In genomic region chr11:115564064-115564809, GRCm38 (mm10) we compare ENCODE assay signal across 8 mouse cellular contexts. TPM values are rescaled to one million over a fixed set of nuclear protein-coding genes. Genes with fewer than 3 reads are reported as not detected.
DNase-seq lines count a peak whose midpoint lies in the region; ATAC-seq and TF ChIP-seq lines count a peak whose summit lies in the region.

TSS of gene Nup85 (plus strand) at chr11:115564434.

- H3K4me3 ChIP-seq in embryonic facial prominence, embryonic 14.5 days (ENCODE audit: low read depth, low read length), result peak within 1 kb of the TSS; percentile 61
- H3K4me3 ChIP-seq in heart, adult 2 months, result peak within 1 kb of the TSS; percentile 83
- H3K4me3 ChIP-seq in limb, embryonic 13.5 days, result peak within 1 kb of the TSS; percentile 87
- H3K4me3 ChIP-seq in midbrain, embryonic 16.5 days (ENCODE audit: low read depth, low read length), result peak within 1 kb of the TSS; percentile 80

- H3K4me1 ChIP-seq in embryonic facial prominence, embryonic 14.5 days (ENCODE audit: control insufficient read depth, insufficient read depth, low read length), result peaks cover 12% of the 10 kb centered on the region
- H3K4me1 ChIP-seq in heart, adult 2 months (ENCODE audit: control insufficient read depth, insufficient read depth, low read length), result peaks cover 1% of the 10 kb centered on the region; the same call in 1 of the 2 replicates
- peaks cover 14% of the 10 kb centered on the region for H3K4me1 ChIP-seq in limb, embryonic 13.5 days
- H3K4me1 ChIP-seq in midbrain, embryonic 16.5 days (ENCODE audit: control insufficient read depth, insufficient read depth, low read length), result peaks cover 11% of the 10 kb centered on the region

- ATAC-seq in embryonic facial prominence, embryonic 14.5 days (ENCODE audit: low read depth), result peak; percentile 94
- peak; percentile 91 for ATAC-seq in limb, embryonic 13.5 days (ENCODE audit: low FRiP score, low read depth)
- peak; percentile 89 for ATAC-seq in midbrain, embryonic 16.5 days

- H3K9ac ChIP-seq in embryonic facial prominence, embryonic 14.5 days (ENCODE audit: low read depth, low read length), result peak within 1 kb of the TSS; percentile 79
- peak within 1 kb of the TSS; percentile 65 for H3K9ac ChIP-seq in heart, adult 2 months (ENCODE audit: low read depth, low read length)
- H3K9ac ChIP-seq in limb, embryonic 13.5 days, result peak within 1 kb of the TSS; percentile 83
- peak within 1 kb of the TSS; percentile 86 for H3K9ac ChIP-seq in midbrain, embryonic 16.5 days (ENCODE audit: low read depth, low read length)

- no peaks in the 10 kb centered on the region for H3K79me2 ChIP-seq in heart, adult 2 months (replicated peaks; ENCODE audit: control insufficient read depth, insufficient read depth, low read length)

- peak; percentile 98 for DNase-seq in 3T3-L1 (ENCODE audit: low read depth, low spot score)
- peak; percentile 94 to 97 for DNase-seq in adrenal gland, postnatal 4 days (ENCODE audit: low spot score in 2 of 2)
- DNase-seq in embryonic facial prominence, embryonic 14.5 days (ENCODE audit: low spot score), result peak; percentile 98
- peak; percentile 96 for DNase-seq in heart, adult 2 months
- peak; percentile 96 to 97 for DNase-seq in kidney, adult 8-10 months
- peak; percentile 96 to 99 for DNase-seq in spleen, postnatal 10 days (ENCODE audit: low spot score in 2 of 2)

- no peaks in the 10 kb centered on the region for H3K27me3 ChIP-seq in embryonic facial prominence, embryonic 14.5 days (replicated peaks; ENCODE audit: control insufficient read depth, insufficient read depth, low read length)
- H3K27me3 ChIP-seq in heart, adult 2 months (ENCODE audit: control insufficient read depth, insufficient read depth, low read length), result no peaks in the 10 kb centered on the region
- no peaks in the 10 kb centered on the region for H3K27me3 ChIP-seq in limb, embryonic 13.5 days
- no peaks in the 10 kb centered on the region for H3K27me3 ChIP-seq in midbrain, embryonic 16.5 days (ENCODE audit: control insufficient read depth, insufficient read depth, low read depth, low read length)

- intact Hi-C loops in heart, adult 2 months (cut with DNase I), result loop anchor here (2.0 kb wide), 2 partner anchors 27 to 39 kb away; partner anchors contain the start of genes Mrps7 and Sumo2

- TF ChIP-seq CTCF in heart, adult 2 months (IDR thresholded peaks at IDR 0.05), result peak; percentile 7; the same call in 1 of the 2 replicates

- no peaks in the 10 kb centered on the region for H3K9me3 ChIP-seq in embryonic facial prominence, embryonic 14.5 days (ENCODE audit: control insufficient read depth, low read length)
- H3K9me3 ChIP-seq in limb, embryonic 13.5 days, result no peaks in the 10 kb centered on the region
- no peaks in the 10 kb centered on the region for H3K9me3 ChIP-seq in midbrain, embryonic 16.5 days (replicated peaks; ENCODE audit: control insufficient read depth, low read length, poor library complexity, severe bottlenecking)

- peak; percentile 78 for TF ChIP-seq POLR2A in heart, adult 2 months (IDR thresholded peaks at IDR 0.05; ENCODE audit: insufficient read depth, low read depth, low read length)

- WGBS in embryonic facial prominence, embryonic 14.5 days, result 0% methylated on average over 34 of the region's 42 CpGs
- under 1% methylated on average over 42 of the region's 42 CpGs for WGBS in heart, adult 2 months
- WGBS in limb, embryonic 13.5 days, result under 1% methylated on average over 42 of the region's 42 CpGs
- WGBS in midbrain, embryonic 16.5 days, result under 1% methylated on average over 42 of the region's 42 CpGs

- peak within 1 kb of the TSS; percentile 79 for H3K27ac ChIP-seq in embryonic facial prominence, embryonic 14.5 days (replicated peaks; ENCODE audit: low read depth, low read length)
- H3K27ac ChIP-seq in heart, adult 2 months, result peak within 1 kb of the TSS; percentile 99
- peak within 1 kb of the TSS; percentile 78; the same call in 1 of the 2 replicates for H3K27ac ChIP-seq in limb, embryonic 13.5 days
- H3K27ac ChIP-seq in midbrain, embryonic 16.5 days (ENCODE audit: low read length), result peak within 1 kb of the TSS; percentile 85

- H3K36me3 ChIP-seq in embryonic facial prominence, embryonic 14.5 days (ENCODE audit: control insufficient read depth, insufficient read depth, low read length), result peaks cover 35% of the 10 kb centered on the region
- H3K36me3 ChIP-seq in heart, adult 2 months (ENCODE audit: control insufficient read depth, insufficient read depth, low read length), result no peaks in the 10 kb centered on the region
- H3K36me3 ChIP-seq in limb, embryonic 13.5 days, result peaks cover 36% of the 10 kb centered on the region
- H3K36me3 ChIP-seq in midbrain, embryonic 16.5 days (ENCODE audit: control insufficient read depth, insufficient read depth, low read length), result peaks cover 11% of the 10 kb centered on the region

- peak within 1 kb of the TSS; percentile 81 for H3K4me2 ChIP-seq in embryonic facial prominence, embryonic 14.5 days (ENCODE audit: low read depth, low read length)
- peak within 1 kb of the TSS; percentile 86 for H3K4me2 ChIP-seq in limb, embryonic 13.5 days (replicated peaks)
- peak within 1 kb of the TSS; percentile 84 for H3K4me2 ChIP-seq in midbrain, embryonic 16.5 days (ENCODE audit: low read length)

- TF ChIP-seq EP300 in heart, adult 2 months (IDR thresholded peaks at IDR 0.05; ENCODE audit: insufficient read depth, low read depth, low read length), result 0 out of 2 replicates have a peak, but pooled peaks have one; percentile 50

RNA-seq across cellular contexts. Expression of gene Nup85, which starts in this region (rescaled TPM):
- total RNA-seq in adrenal gland, postnatal 4 days (2021), result 10 to 100 TPM; 68.9 to 73.6 TPM
- 128 and 143 TPM in 2 replicates for polyA plus RNA-seq in embryonic facial prominence, embryonic 14.5 days (2014; fragmentation: Nextera tagmentation; extraction: Ambion mirVana)
- total RNA-seq in heart, adult 2 months (2021), result 10 to 100 TPM; 19.8 to 20.2 TPM
- polyA plus RNA-seq in heart, adult 2 months (2012; rRNA removed), result 28.0 and 44.1 TPM in 2 replicates
- 184 and 186 TPM in 2 replicates for polyA plus RNA-seq in limb, embryonic 13.5 days (2015; fragmentation: Nextera tagmentation; extraction: Ambion mirVana)
- polyA plus RNA-seq in midbrain, embryonic 16.5 days (2015; fragmentation: Nextera tagmentation; extraction: Ambion mirVana), result 103 and 106 TPM in 2 replicates

Comparison
In these comparisons a context has a peak if more than half of its experiments do, and no peak if none do; other contexts are left out.
1. Peak in every context shown above with its lines: DNase-seq, ATAC-seq, H3K4me3 ChIP-seq and H3K27ac ChIP-seq.